Mouse (Mus musculus): ENCODE measurements around the gene Cfap58.

Cfap58 gene

GRCm38 (mm10) chr19:47918016-47918415 lies 19.5 kb upstream of the Cfap58 start:
- DNase-seq, result no peak

DNA sequence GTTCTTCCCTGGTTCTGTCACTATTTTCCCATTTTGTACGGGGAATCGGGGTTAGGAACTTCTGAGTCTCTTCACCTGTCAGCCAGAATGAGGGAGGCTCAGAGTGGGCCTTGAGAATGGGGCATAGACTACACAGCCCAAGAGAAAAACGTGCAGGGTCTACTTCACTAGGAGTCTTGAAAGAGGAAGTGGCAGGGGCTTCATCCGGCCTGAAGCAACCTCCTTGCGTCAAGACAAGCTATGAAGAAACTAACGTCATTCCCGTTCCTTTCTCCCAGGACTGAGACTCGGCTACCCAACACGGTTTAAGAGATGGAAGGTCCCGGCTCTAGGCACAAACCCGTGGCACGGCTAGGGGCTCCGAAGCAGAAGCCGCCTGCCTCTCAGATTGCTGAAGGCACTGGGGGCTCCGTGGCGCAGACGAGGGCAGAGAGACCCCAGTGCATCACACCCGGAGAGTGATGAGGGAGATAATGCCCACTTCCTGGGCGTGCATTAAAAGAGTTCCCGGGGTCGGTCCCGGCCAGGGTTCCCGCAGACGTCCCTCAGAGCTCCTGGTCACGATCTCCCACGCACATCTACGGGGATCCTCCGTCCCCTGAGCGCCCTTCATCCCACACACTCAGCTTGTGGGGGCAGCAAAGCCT lies 18.9 kb upstream of the Cfap58 start:
- DNase-seq, result peak; percentile 19

DNA sequence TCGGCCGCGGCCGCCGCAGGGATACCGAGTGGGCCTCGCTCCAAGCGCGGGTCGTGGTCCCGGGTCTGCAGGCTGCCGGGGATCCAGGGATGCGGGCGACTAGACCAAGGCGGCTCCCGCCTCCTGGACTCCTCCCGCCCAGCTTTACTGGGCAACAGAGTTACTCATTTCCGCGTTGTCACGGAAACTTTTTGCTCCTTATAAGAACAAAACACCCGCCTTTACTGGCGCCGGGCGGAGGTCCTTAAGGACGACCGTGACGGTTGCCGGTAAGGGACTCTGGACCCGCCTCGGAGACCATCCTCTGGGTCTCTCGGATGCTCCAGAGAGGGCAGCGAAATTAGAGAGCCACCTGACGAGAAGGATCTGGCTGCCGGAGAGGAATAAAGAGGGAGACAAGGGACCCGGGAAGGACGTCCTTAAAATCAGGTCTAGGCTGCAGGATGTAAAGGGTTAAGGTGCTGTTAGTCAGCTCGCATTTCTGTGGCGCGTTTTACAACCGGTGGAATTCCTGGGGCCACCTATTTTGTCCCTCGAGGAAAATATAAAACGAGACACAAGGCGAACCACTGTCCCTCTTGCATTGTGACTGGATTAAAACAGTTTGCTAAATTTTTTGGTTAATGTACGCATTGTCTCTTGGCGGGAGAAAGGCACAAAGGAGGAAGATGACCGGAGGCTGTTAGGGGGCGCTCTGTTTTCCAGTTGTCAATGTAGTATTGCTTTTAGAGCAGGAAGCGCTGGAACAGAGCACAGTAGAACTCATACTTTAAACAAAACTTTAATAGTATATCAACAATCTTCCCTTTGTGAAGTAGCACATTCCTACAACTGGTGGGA lies 18.1 kb upstream of the Cfap58 start, which contains the start of the genes Cfap43 and Itprip:
Gene Cfap43, minus strand, starts transcription at position 162 of the 840 bp plus-strand sequence.
Gene Itprip, minus strand, starts transcription at position 174 of the 840 bp plus-strand sequence.
- DNase-seq, result peak; percentile 62

GRCm38 (mm10) chr19:47919966-47920375 lies 17.5 kb upstream of the Cfap58 start:
- no peak for DNase-seq

GRCm38 (mm10) chr19:47925819-47926218 lies 11.7 kb upstream of the Cfap58 start:
- DNase-seq, result no peak

DNA sequence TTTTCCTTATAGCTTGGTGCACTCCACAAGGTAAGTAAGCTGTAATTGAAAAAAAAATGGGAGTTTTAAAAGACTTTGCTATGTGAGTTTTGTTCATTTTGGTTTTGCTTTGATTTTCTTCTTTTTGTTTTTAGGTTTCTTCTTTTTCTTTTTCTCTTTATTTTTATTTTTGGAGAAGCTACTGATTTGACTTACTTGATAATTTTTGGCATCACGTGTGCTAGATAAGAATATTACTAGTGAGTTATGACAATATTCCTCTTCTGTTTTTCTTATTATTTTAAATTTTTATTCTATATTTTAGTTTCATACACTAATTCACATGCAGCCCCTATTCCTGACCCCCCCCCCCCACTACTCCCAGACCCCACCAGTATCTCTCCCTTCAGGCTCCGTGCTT lies 10.4 kb upstream of the Cfap58 start:
- no peak for DNase-seq

DNA sequence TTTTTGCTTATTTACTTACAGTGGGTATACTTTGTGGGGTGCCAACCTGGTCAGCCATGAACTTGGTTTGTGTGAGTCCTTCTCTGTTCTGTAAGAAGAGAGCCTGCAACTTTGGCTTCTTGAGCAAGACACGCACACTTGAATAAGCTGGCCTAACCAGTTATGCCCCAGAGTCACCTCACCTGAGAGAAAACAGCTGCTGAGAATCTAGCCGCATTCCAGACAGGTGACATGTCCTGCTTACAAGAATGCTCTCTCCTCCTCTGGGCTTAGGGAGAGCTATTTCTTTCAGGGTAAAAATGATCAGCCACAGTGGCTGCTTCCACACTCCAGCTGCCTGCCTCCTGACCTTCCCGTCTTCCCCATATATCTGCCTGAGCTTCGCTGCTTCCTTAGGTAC lies 8.4 kb upstream of the Cfap58 start:
- DNase-seq, result no peak

DNA sequence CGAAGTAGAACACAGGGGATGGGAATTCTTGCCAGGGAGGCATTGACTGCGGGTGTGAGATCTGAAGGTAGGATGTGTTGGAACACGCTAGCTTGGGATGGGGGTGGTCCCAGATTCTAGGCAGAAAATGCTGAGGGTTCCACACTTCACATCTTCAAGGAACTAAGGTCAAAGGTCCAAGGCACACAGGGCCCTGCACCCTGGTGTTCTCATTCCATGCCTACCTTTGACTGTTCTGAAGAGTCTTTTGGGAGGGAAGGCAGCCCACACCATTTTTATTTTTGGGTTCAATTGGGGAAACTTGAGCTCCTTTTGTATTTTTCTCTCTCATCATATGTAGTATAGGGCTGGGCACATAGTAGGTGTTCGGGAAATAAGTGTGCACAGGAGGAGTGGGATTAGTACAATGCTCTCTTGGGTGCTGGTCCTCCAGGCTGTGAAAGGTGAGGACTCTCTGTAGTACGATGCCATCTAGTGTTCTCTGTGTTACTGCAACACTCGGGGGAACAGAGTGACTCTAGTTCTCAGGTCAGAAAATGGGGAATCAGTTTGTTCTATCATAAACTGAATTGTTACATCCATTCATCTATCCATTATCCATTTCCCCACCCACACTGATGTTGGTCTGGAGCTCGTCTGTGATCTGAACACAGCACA lies 5.4 kb upstream of the Cfap58 start:
- DNase-seq, result no peak

DNA sequence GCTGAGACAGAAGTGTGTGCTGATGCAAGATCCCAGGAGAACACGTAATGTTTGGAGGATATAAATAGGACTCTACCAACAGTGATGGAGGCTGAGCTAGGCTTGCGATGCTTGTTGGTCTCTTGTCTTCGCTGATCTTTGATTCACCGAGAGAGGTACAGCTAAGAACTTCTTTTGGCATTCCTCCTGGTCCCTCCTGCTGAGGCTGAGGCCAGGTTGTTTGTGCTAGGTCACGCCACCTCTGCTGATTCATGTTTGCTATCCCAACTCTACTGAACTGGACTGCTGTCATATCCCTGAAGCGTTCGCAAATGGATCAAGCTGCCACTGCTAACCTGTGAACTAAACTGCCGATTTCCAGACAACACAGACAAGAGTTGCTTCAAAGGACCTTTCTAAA lies 3.3 kb upstream of the Cfap58 start:
- DNase-seq, result no peak

GRCm38 (mm10) chr19:47934636-47935238 lies 2.7 kb upstream of the Cfap58 start:
- DNase-seq, result no peak

DNA sequence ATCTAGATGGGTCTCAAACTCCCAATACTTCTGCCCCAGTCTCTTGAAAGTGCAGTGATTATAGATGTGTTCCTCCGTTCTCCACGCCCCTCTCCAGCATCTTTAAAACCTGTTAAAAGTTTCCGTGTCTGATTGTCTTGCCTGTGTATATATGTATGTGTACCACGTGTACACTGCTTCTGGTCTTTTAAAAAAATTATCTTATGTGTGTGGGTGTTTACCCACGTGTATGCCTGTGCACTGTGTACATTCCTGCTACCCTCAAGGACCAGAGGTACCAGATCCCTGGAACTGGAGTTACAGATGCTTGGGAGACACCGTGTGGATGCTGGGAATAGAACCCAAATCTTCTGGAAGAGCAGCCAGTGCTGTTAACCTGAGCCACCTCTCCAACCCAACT lies 1.9 kb upstream of the Cfap58 start:
- DNase-seq, result no peak

DNA sequence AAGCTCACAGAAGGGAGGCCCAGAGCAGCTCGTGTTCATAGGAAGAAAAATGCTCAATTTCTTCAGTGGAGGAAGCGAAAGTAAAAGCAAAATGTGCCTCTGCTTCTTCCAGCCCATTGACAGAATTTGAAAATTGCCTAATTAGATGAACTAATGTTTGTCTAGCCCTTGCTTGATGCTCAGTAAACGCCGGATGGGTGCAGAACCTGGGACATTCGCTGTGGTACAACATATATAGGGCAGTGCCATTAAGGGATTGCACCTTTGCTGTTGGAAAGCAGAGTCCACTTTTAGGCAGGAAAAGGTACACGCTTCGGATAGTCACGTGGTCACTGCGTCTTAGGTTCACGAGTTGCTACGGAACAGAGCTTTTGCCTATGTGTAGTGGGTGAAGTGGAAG lies 985 bp upstream of the Cfap58 start:
- no peak for DNase-seq

- DNase-seq, result no peak
Observed at GRCm38 (mm10) chr19:47936938-47937337, 537 bp upstream of the Cfap58 start.

DNA sequence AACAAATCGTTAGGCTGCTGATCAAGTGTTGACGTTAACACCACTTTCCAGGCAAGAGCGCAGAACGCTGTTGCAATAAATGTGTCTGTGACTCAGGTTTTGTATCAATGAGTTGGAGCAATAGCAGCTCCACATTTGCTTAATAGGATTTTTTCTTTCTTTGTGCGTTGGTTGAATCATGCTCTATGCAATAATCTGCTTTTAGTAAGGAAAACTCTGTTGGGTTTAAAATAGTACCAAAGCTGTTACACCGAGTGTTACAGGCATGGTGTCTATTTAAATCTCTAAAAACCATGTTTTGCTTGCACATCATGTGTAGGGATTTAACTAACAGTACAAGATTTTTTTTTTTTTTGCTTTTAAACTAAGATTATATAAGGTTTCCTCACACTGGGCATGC lies 1.9 kb downstream of the Cfap58 start:
- DNase-seq, result no peak

DNA sequence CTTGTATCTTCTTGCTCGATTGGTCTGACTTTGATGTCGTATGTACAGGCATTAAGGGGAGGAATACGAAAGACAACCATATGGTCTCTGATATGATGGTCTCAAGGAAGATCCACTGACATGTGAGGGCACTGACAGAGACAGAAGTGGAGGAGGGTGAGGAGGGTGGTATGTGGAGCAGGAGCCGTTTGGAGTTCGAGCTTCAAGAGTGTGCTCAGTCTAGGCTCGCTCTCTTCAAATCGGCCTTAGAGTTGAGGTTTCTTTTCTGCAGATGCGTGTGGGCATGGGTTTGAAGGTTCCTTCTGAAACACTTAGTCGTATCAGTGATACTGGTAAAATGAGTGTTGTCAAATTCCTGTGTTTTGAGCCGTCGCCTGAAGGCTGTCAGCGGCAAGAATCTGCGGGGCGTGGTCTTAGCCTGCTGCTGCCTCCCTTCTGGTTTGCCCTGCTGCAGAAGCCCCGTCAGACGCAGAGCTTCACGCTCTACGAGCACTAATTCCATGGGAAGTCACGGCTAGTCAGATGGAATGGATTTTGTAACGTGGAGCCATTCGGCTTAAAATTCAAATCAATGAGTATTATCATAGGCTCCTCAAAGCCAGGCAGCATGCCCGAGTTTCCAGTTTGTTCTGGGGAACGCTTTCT lies 9.5 kb downstream of the Cfap58 start:
- DNase-seq, result no peak

GRCm38 (mm10) chr19:47950946-47951345 lies 13.5 kb downstream of the Cfap58 start:
- DNase-seq, result no peak

DNA sequence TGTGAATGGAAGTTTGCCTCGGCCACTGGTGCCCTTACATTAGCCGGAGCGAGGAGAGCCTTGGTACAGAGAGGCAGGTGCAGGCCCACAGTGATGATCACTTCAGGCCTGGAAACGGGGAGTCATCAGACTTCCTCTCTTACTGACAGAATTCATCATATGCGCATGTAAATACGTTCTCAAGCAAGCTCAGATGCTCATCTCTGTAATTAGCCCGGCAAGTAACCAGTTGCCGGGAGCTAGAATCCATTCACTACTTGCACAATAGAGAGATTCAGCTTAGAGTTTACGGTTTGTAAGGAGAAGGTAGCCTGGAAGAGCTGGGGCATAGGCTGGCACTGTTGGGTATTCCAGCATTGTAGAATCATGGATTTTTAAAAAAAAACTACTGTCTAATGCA lies 15.7 kb downstream of the Cfap58 start:
- DNase-seq, result no peak

GRCm38 (mm10) chr19:47958181-47958580 lies 20.7 kb downstream of the Cfap58 start:
- no peak for DNase-seq

DNA sequence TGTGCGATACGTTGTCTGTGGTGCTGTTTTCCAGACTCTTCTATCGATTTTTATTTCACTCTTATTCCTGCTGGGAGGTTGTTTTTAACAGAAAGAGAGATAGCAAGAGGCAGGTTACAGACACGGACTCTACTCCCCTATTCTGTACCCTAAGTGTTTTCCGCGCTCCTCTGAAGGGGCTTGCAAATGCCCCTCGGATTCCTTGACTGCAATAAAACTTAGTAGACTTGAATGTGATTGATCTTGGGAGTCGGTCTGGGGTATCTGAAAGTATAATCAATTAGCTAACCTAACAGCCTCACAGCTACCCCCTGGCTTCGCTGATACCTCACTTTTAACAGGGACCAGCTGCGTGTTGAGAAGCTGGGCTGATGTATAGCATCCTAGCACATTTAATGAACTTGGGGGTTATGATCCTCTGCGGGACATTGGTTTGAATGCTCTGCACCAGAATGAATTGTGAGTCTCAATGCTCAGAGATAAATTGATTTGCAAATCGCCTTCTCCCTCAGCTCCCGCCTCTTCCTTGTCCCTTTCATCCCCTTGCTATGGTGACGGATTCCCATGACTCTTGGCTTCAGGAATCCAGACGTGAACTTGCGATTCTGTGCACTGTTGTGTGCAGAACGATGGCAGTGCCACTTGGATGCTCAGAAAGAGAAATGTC lies 31.7 kb downstream of the Cfap58 start:
- no peak for DNase-seq

GRCm38 (mm10) chr19:47971066-47971465 lies 33.6 kb downstream of the Cfap58 start:
- DNase-seq, result no peak

DNA sequence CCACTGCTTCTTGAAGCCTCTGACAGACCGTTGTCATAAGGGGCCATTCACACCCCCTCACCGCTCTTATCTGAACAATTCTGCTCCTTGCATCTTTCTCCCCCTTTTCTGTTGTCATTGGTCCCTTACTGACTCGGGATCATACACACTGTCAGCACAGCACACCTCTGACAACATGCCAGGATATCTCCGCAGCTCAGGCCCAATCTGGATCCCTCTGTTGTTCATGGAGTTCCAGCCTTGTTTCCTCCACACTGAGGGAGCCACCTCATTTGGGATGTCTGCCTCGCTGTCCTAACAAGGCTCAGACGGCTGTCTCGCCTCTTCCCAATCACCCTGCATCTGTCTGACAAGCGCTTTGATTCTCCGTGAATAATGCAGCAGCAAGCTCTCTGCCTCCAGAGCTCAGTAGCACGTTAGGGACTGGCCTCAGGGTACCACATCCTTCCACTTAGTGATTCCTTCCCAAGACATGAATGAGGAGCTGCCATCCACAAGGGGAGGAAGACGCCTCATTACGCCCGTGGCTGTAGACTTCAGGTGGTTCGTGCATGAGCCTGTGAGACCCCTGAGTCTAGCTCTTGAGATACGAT lies 40.7 kb downstream of the Cfap58 start:
- no peak for DNase-seq

GRCm38 (mm10) chr19:47979446-47979845 lies 42.0 kb downstream of the Cfap58 start:
- no peak for DNase-seq

Data from right cerebral cortex, postnatal 4 days (tissue).